ENCODE assay signal across 34 mouse cellular contexts in the genomic region with DNA sequence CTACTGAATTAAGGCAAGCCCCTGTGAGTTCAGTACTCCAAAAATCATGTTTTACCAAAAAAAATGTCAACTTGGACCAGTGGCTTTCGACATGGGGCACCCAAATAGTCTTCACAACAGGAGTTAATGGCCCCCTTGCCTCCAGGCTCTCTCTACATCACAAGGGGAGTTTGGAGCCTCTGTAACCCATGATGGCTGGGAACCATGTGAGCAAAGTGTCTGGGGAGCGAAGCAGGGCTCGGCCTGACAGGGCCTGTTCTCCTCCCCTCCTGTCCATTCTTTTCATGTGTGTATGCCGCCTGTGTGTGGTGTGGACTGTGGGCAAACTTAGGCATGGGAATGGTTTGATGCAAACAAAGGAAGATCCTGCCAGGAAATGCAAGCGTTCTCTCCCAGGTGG.
"Had no signal": no experiment of that assay in that cellular context is flagged by ENCODE, and none has a peak within 500 bp of the region (broad histone marks: within the 10 kb centered on the region; RNA-seq: fewer than 3 reads in every experiment).

No protein-coding gene starts in this region.

- DNase-seq: heart, postnatal 10 days; heart, postnatal 14 days; heart, postnatal 4 days; kidney, adult 11 months; kidney, adult 18-20 months; kidney, adult 2 months; kidney, adult 8-10 months; kidney, adult 9 months; kidney, postnatal 10 days; kidney, postnatal 14 days; kidney, postnatal 25 days; kidney, postnatal 36 days; kidney, postnatal 4 days; layer of hippocampus, adult 9-11 months; layer of hippocampus, postnatal 36 days had no signal

- H3K9ac ChIP-seq: heart, embryonic 12.5 days; heart, embryonic 13.5 days; heart, embryonic 15.5 days; hindbrain, embryonic 12.5 days; hindbrain, embryonic 13.5 days; hindbrain, embryonic 14.5 days; hindbrain, embryonic 15.5 days; intestine, embryonic 15.5 days; kidney, embryonic 15.5 days had no signal

- H3K4me2 ChIP-seq: heart, embryonic 11.5 days; heart, embryonic 12.5 days; heart, embryonic 13.5 days; heart, embryonic 15.5 days; hindbrain, embryonic 12.5 days; hindbrain, embryonic 13.5 days; hindbrain, embryonic 14.5 days; hindbrain, embryonic 15.5 days; intestine, embryonic 15.5 days; kidney, embryonic 15.5 days had no signal

- ATAC-seq: hindbrain, embryonic 16.5 days; hindbrain, postnatal 0 days; inflammation-experienced regulatory T-cells, adult 6 months; intestine, embryonic 15.5 days; intestine, embryonic 16.5 days; intestine, postnatal 0 days had no signal

- H3K9me3 ChIP-seq: heart, embryonic 15.5 days; hindbrain, embryonic 13.5 days; hindbrain, embryonic 15.5 days; intestine, embryonic 15.5 days had no signal

- H3K4me1 ChIP-seq: heart, embryonic 12.5 days; heart, embryonic 13.5 days; heart, embryonic 15.5 days; hindbrain, embryonic 10.5 days; hindbrain, embryonic 12.5 days; hindbrain, embryonic 13.5 days; hindbrain, embryonic 15.5 days; intestine, embryonic 15.5 days; kidney, embryonic 15.5 days had no signal

- H3K4me3 ChIP-seq: heart, embryonic 12.5 days; heart, embryonic 13.5 days; heart, embryonic 15.5 days; hindbrain, embryonic 10.5 days; hindbrain, embryonic 12.5 days; hindbrain, embryonic 13.5 days; hindbrain, embryonic 15.5 days; intestine, embryonic 15.5 days; kidney, embryonic 15.5 days; layer of hippocampus, adult 2 months; left cerebral cortex, adult 2 months had no signal

- H3K27ac ChIP-seq: heart, embryonic 13.5 days; heart, embryonic 15.5 days; hindbrain, embryonic 10.5 days; hindbrain, embryonic 12.5 days; hindbrain, embryonic 13.5 days; hindbrain, embryonic 14.5 days; hindbrain, embryonic 15.5 days; hindbrain, postnatal 0 days; intestine, embryonic 15.5 days; kidney, embryonic 15.5 days; kidney, postnatal 0 days; layer of hippocampus, adult 2 months; left cerebral cortex, adult 2 months had no signal

- H3K27me3 ChIP-seq: heart, embryonic 12.5 days; heart, embryonic 13.5 days; heart, embryonic 15.5 days; hindbrain, embryonic 12.5 days; hindbrain, embryonic 13.5 days; hindbrain, embryonic 15.5 days; intestine, embryonic 15.5 days; kidney, embryonic 15.5 days had no signal
